Mouse (Mus musculus) forebrain, embryonic 16.5 days (tissue): ENCODE data around the gene Ntn1. TPM values are rescaled to one million over a fixed set of nuclear protein-coding genes. Genes with fewer than 3 reads are reported as not detected.

Experiments
- ATAC-seq: fragments of 200-750 bp; cut with Nextera tagmentation; 2 replicates; pipeline ENCODE4 v1.8.0; 2017; ENCODE audit warnings: mild to moderate bottlenecking, moderate library complexity
- H3K27ac ChIP-seq: fragments of 300-500 bp; sonication (generic); 2 replicates; pipeline ENCODE4 v1.5.1; 2014; ENCODE audit warnings: low read length, control low read depth
- H3K27me3 ChIP-seq: fragments of 300-500 bp; sonication (generic); replicated peaks from 2 replicates; pipeline ENCODE4 v1.6.1; 2014; ENCODE audit warnings: low read length; ENCODE audit not compliant: control insufficient read depth, insufficient read depth
- H3K36me3 ChIP-seq: fragments of 300-500 bp; sonication (generic); 2 replicates; pipeline ENCODE4 v1.6.1; 2014; ENCODE audit not compliant: control insufficient read depth, insufficient read depth
- H3K4me1 ChIP-seq: fragments of 300-500 bp; sonication (generic); replicated peaks from 2 replicates; pipeline ENCODE4 v1.6.1; 2014; ENCODE audit warnings: low read length; ENCODE audit not compliant: control insufficient read depth, insufficient read depth
- H3K4me2 ChIP-seq: fragments of 300-500 bp; sonication (generic); 2 replicates; pipeline ENCODE4 v1.6.1; 2014; ENCODE audit warnings: mild to moderate bottlenecking, low read length, control low read depth
- H3K4me3 ChIP-seq: fragments of 300-500 bp; sonication (generic); replicated peaks from 2 replicates; pipeline ENCODE4 v1.5.1; 2014; ENCODE audit warnings: mild to moderate bottlenecking, low read length, control low read depth
- H3K9ac ChIP-seq: fragments of 300-500 bp; sonication (generic); replicated peaks from 2 replicates; pipeline ENCODE4 v1.6.1; 2014; ENCODE audit warnings: low read depth, low read length, control low read depth
- H3K9me3 ChIP-seq: fragments of 300-500 bp; sonication (generic); 2 replicates; pipeline ENCODE4 v1.6.1; 2016; ENCODE audit warnings: low read length; ENCODE audit not compliant: control insufficient read depth
- WGBS: fragments of 180-500 bp; shearing (Covaris S2); extraction: QIAGEN DNeasy Blood & Tissue Kit; methylation state at CpG from one replicate; pipeline ENCODE4 v1.1.7; 2014; 5-methylcytosine and 5-hydroxymethylcytosine counted together
- microRNA-seq: library from miRNA; unstranded; fragments of <30 nt; microRNA quantifications from one replicate; pipeline ENCODE4, GENCODE M21; 2017
- polyA plus RNA-seq: library from polyadenylated mRNA; unstranded; fragments of >200 nt; fragmentation: Nextera tagmentation; extraction: Ambion mirVana; gene quantifications from 2 replicates; pipeline ENCODE4 v1.2.1, GENCODE M21; 2015

The Ntn1 gene
- polyA plus RNA-seq, 1 experiment from 2014 or later = 9.4 TPM

- no peak overlapping the region for H3K4me2 ChIP-seq
- 67% methylated on average over 3 of the region's 4 CpGs for WGBS
- no peaks in the 10 kb centered on the region for H3K36me3 ChIP-seq
These were observed 228.0 kb downstream of the Ntn1 start for GRCm38 (mm10) chr11:68172648-68173045.

GRCm38 (mm10) chr11:68171973-68172647 is 228.5 kb downstream of the Ntn1 start:
- Histone ChIP-seq H3K27ac (no peak overlapping the region), H3K4me2 (no peak overlapping the region), H3K9ac (no peak overlapping the region), H3K4me3 (no peak overlapping the region), H3K27me3 (no peaks in the 10 kb centered on the region), H3K36me3 (no peaks in the 10 kb centered on the region), H3K4me1 (no peaks in the 10 kb centered on the region), H3K9me3 (no peaks in the 10 kb centered on the region)
- no peak for ATAC-seq
- 84% methylated on average over 7 of the region's 7 CpGs for WGBS

More at GRCm38 (mm10) chr11:68172648-68173045, 228.0 kb downstream of the Ntn1 start:
- no peaks in the 10 kb centered on the region for H3K4me1 ChIP-seq
- H3K9ac ChIP-seq = no peak overlapping the region
- no peak for ATAC-seq
- H3K27me3 ChIP-seq = no peaks in the 10 kb centered on the region
- H3K4me3 ChIP-seq = no peak overlapping the region
- no peak overlapping the region for H3K27ac ChIP-seq
- no peaks in the 10 kb centered on the region for H3K9me3 ChIP-seq

- peaks cover 4% of the 10 kb centered on the region for H3K4me1 ChIP-seq
- no peak overlapping the region for H3K4me3 ChIP-seq
- 89% methylated on average over 4 of the region's 4 CpGs for WGBS
- H3K4me2 ChIP-seq = no peak overlapping the region
- H3K27ac ChIP-seq = no peak overlapping the region
- no peak for ATAC-seq
- H3K9ac ChIP-seq = no peak overlapping the region
- H3K36me3 ChIP-seq = no peaks in the 10 kb centered on the region
- H3K9me3 ChIP-seq = no peaks in the 10 kb centered on the region
- no peaks in the 10 kb centered on the region for H3K27me3 ChIP-seq
These were observed 232.2 kb downstream of the Ntn1 start for GRCm38 (mm10) chr11:68168427-68168826.

GRCm38 (mm10) chr11:68164408-68164807 is 236.2 kb downstream of the Ntn1 start:
- Histone ChIP-seq H3K9me3 (no peaks in the 10 kb centered on the region), H3K4me1 (peaks cover 4% of the 10 kb centered on the region), H3K9ac (no peak overlapping the region), H3K27me3 (no peaks in the 10 kb centered on the region), H3K4me3 (no peak overlapping the region), H3K27ac (0 out of 2 replicates have a peak overlapping the region, but pooled peaks have one; percentile 3), H3K36me3 (no peaks in the 10 kb centered on the region), H3K4me2 (no peak overlapping the region)
- ATAC-seq = peak; percentile 66; the same call in 1 of the 2 replicates
- WGBS = 87% methylated on average over 5 of the region's 5 CpGs

GRCm38 (mm10) chr11:68159867-68160266 is 240.8 kb downstream of the Ntn1 start:
- Histone ChIP-seq H3K9me3 (no peaks in the 10 kb centered on the region), H3K36me3 (no peaks in the 10 kb centered on the region), H3K9ac (no peak overlapping the region), H3K4me3 (no peak overlapping the region), H3K4me1 (peaks cover 4% of the 10 kb centered on the region), H3K4me2 (no peak overlapping the region), H3K27me3 (no peaks in the 10 kb centered on the region), H3K27ac (no peak overlapping the region)
- 27% methylated on average over 4 of the region's 4 CpGs for WGBS
- no peak for ATAC-seq

Small RNA genes lying within 50 kb of the gene (microRNA-seq; reads per million reads assigned to microRNA genes)
- not detected for gene Mir6406

Other genes with a start within 250 kb of the Ntn1 start
- gene Pik3r5, start 31.3 kb upstream of the Ntn1 start, polyA plus RNA-seq = 0.11 and 0.14 TPM in 2 replicates
- 1.8 and 2.2 TPM in 2 replicates for gene Pik3r6, start 102.2 kb upstream of the Ntn1 start, polyA plus RNA-seq
- not detected in 2 replicates for gene Mfsd6l, start 155.4 kb upstream of the Ntn1 start, polyA plus RNA-seq
- 0.58 TPM in 1 of 2 replicates, not detected in the other for gene Ccdc42, start 186.2 kb upstream of the Ntn1 start, polyA plus RNA-seq